Mouse (Mus musculus): ENCODE results near the gene Rasgrp3. TPM values are rescaled to one million over a fixed set of nuclear protein-coding genes. Genes with fewer than 3 reads are reported as not detected.

Rasgrp3 gene
- polyA plus RNA-seq, 1 experiment from 2014 or later: 5.5 TPM

DNA sequence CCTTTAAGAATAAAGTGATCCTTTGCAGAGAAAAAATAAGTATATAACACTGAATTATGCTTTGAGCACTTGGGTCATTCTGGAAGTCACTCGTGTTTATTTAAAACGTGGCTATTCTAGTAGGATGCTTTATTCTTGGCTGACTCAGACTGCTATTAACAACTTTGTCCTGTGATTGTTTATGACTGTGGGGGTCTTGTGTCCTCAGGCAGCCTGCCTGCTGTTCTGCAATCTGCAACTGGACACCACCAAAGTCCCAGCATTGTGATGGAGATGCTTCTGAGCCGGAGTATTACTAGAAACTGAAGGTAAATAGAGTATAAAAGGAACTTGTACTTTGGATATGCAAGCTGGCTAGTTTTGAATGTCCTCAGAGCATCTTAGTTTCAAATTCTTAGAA lies 121.3 kb downstream of the Rasgrp3 start:
- Histone ChIP-seq H3K4me3 (replicated peaks) (no peak overlapping the region), H3K4me1 (replicated peaks) (no peaks in the 10 kb centered on the region), H3K27me3 (no peaks in the 10 kb centered on the region), H3K27ac (no peak overlapping the region), H3K9ac (replicated peaks) (no peak overlapping the region), H3K36me3 (no peaks in the 10 kb centered on the region), H3K4me2 (replicated peaks) (no peak overlapping the region), H3K9me3 (no peaks in the 10 kb centered on the region)
- 39% methylated on average over 3 of the region's 3 CpGs for WGBS
- ATAC-seq: no peak

- no peak overlapping the region for H3K9ac ChIP-seq (replicated peaks)
- H3K27ac ChIP-seq: no peak overlapping the region
- H3K27me3 ChIP-seq: no peaks in the 10 kb centered on the region
- H3K4me1 ChIP-seq (replicated peaks): no peaks in the 10 kb centered on the region
- H3K36me3 ChIP-seq: no peaks in the 10 kb centered on the region
- no peak overlapping the region for H3K4me3 ChIP-seq (replicated peaks)
- H3K4me2 ChIP-seq (replicated peaks): no peak overlapping the region
- 96% methylated on average over 2 of the region's 2 CpGs for WGBS
- no peaks in the 10 kb centered on the region for H3K9me3 ChIP-seq
- ATAC-seq: no peak
These were observed 122.3 kb downstream of the Rasgrp3 start for GRCm38 (mm10) chr17:75558041-75558440.

GRCm38 (mm10) chr17:75575608-75576007 lies 139.9 kb downstream of the Rasgrp3 start:
- Histone ChIP-seq H3K9me3 (no peaks in the 10 kb centered on the region), H3K27me3 (no peaks in the 10 kb centered on the region), H3K4me3 (replicated peaks) (no peak overlapping the region), H3K9ac (replicated peaks) (no peak overlapping the region), H3K4me2 (replicated peaks) (no peak overlapping the region), H3K4me1 (replicated peaks) (no peaks in the 10 kb centered on the region), H3K36me3 (no peaks in the 10 kb centered on the region), H3K27ac (no peak overlapping the region)
- WGBS: 77% methylated on average over 7 of the region's 7 CpGs
- ATAC-seq: no peak

Other genes starting within 250 kb of the Rasgrp3 start
- 26.2 and 30.0 TPM in 2 replicates for gene Fam98a, start 116.0 kb downstream of the Rasgrp3 start, polyA plus RNA-seq (2015; fragmentation: Nextera tagmentation; extraction: Ambion mirVana)

All from midbrain, embryonic 13.5 days (tissue).